Mouse (Mus musculus) kidney, embryonic 16.5 days (tissue): ENCODE data around the gene Net1. TPM values are rescaled to one million over a fixed set of nuclear protein-coding genes. Genes with fewer than 3 reads are reported as not detected.
A peak's percentile ranks its signal among the peaks of the same experiment; 100 is the strongest.
"Not testable (repeated sequence)": the region's sequence is repeated elsewhere in the genome, so short reads cannot be mapped to it uniquely, and the experiment has no call there.

Source experiments
- ATAC-seq: fragments of 200-750 bp; cut with Nextera tagmentation; 2 replicates; pipeline ENCODE4 v1.8.0; 2017; ENCODE audit warnings: moderate TSS enrichment; ENCODE audit not compliant: low FRiP score, low TSS enrichment
- H3K27ac ChIP-seq: fragments of 300-500 bp; sonication (generic); 2 replicates; pipeline ENCODE4 v1.5.1; 2014; ENCODE audit warnings: low read length
- H3K27me3 ChIP-seq: fragments of 300-500 bp; sonication (generic); 2 replicates; pipeline ENCODE4 v1.6.1; 2014; ENCODE audit warnings: low read length, control low read depth, mixed read lengths; ENCODE audit not compliant: insufficient read depth
- H3K36me3 ChIP-seq: fragments of 300-500 bp; sonication (generic); 2 replicates; pipeline ENCODE4 v1.6.1; 2014; ENCODE audit warnings: low read length, control low read depth, mixed read lengths; ENCODE audit not compliant: insufficient read depth
- H3K4me1 ChIP-seq: fragments of 300-500 bp; sonication (generic); 2 replicates; pipeline ENCODE4 v1.6.1; 2014; ENCODE audit warnings: low read length, control low read depth, mixed read lengths; ENCODE audit not compliant: insufficient read depth
- H3K4me2 ChIP-seq: fragments of 300-500 bp; sonication (generic); replicated peaks from 2 replicates; pipeline ENCODE4 v1.6.1; 2014; ENCODE audit warnings: low read depth, low read length
- H3K4me3 ChIP-seq: fragments of 300-500 bp; sonication (generic); 2 replicates; pipeline ENCODE4 v1.5.1; 2014; ENCODE audit warnings: mild to moderate bottlenecking, low read length
- H3K9ac ChIP-seq: fragments of 300-500 bp; sonication (generic); replicated peaks from 2 replicates; pipeline ENCODE4 v1.6.1; 2014; ENCODE audit warnings: low read length
- H3K9me3 ChIP-seq: fragments of 300-500 bp; sonication (generic); 2 replicates; pipeline ENCODE4 v1.6.1; 2016; ENCODE audit warnings: low read length, control low read depth
- WGBS: fragments of 180-500 bp; shearing (Covaris S2); extraction: QIAGEN DNeasy Blood & Tissue Kit; methylation state at CpG from one replicate; pipeline ENCODE4 v1.1.7; 2014; 5-methylcytosine and 5-hydroxymethylcytosine counted together
- polyA plus RNA-seq: library from polyadenylated mRNA; unstranded; fragments of >200 nt; fragmentation: Nextera tagmentation; extraction: Ambion mirVana; gene quantifications from 2 replicates; pipeline ENCODE4 v1.2.1, GENCODE M21; 2015

The Net1 gene
- polyA plus RNA-seq, 1 experiment from 2014 or later, result 60.9 TPM

DNA sequence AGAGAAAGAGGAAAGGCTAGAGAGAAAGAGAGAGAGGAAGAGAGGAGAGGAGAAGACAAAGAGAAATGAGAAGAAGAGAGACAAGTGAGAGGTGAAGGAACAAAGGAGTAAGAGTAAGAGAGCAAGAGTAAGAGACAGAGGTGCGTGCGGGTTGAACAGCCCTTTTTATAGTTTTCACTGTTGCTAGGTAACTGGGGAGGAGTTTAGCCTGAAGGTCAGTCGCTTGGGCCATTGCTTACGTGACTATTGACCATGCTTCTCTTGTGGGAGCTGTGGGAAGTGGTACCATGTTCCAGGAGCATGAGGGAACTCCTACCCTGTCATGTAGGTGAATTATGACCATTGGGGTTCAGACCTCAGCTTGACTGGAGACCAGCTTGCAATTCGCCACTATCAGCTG, 7.7 kb downstream of the Net1 start:
- no peak overlapping the region for H3K4me3 ChIP-seq
- ATAC-seq, result no peak
- WGBS, result 77% methylated on average over 5 of the region's 5 CpGs

DNA sequence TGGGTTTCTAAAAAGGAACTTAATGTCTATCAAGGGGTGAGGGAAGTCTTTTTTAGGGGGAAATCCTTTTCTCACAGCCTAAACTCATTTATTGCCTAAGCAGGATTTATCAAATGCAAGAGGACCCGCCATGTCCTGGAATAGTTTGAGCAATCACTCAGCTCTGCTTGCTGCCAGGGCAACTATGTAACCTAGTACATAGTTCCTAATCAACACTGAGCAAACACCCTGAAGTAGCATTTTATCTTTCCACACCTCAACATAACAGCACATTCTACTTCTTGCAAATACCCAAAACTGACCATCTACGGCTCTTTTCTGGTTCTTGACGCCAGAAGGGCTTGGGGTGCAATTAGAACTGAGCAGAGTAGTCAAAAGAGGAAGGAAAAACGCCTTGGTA, 9.8 kb downstream of the Net1 start:
- Histone ChIP-seq H3K27me3 (no peaks in the 10 kb centered on the region), H3K4me1 (no peaks in the 10 kb centered on the region), H3K4me2 (no peak overlapping the region), H3K27ac (no peak overlapping the region), H3K36me3 (peaks cover 2% of the 10 kb centered on the region; the same call in 1 of the 2 replicates), H3K4me3 (no peak overlapping the region), H3K9ac (no peak overlapping the region), H3K9me3 (no peaks in the 10 kb centered on the region)
- WGBS, result 88% methylated on average over 4 of the region's 4 CpGs
- no peak for ATAC-seq

More for the DNA sequence above, 7.7 kb downstream of the Net1 start:
- Histone ChIP-seq H3K9ac (no peak overlapping the region), H3K4me1 (no peaks in the 10 kb centered on the region), H3K27me3 (no peaks in the 10 kb centered on the region), H3K36me3 (peaks cover 8% of the 10 kb centered on the region; the same call in 1 of the 2 replicates), H3K27ac (no peak overlapping the region), H3K4me2 (no peak overlapping the region), H3K9me3 (no peaks in the 10 kb centered on the region)

DNA sequence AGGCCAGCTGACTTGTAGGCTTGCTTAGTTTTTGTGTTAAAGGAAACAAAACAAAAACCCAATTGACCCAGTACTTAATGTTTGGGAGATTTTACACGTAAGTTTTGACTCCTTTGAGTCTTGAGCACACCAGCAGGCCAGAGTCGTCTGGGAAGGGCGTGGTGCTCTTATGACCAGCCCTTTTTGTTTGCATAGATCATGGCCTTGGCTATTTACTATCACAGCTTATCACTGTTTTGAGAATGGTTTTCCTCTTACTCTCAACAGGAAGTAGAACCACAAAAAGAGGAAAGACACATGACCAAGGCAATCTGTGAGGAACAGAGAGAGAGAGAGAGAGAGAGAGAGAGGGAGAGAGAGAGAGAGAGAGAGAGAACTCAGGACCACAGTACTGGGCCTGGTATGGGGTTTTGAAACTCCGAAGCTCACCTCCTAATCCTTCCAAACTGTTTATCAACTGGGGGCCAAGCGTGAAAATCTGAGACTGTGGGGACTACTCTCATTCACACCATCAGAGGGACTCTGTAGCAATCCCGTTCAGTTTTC, 10.8 kb downstream of the Net1 start:
- 77% methylated on average over 6 of the region's 6 CpGs for WGBS
- H3K27ac ChIP-seq, result no peak overlapping the region

DNA sequence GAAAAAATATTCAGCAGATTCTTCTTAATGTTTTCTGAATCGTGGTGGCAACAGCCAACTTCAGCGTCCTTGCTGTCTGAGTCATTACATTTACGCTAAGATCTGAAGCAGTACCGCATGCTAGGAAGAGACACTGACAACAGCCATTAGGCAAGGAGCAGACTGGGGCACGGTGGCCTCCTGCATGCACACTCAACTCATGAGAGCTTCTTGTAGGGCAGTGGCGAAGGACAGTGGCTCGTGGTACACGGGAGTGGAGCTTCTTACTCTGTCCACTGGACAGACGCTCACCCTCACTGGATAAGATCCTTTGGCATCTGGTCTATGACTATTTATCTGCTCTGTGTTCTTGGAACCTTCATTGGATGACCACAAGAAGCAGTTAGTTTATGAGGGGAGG, 18.7 kb downstream of the Net1 start:
- ATAC-seq, result 0 out of 2 replicates have a peak, but pooled peaks have one; percentile 29
- Histone ChIP-seq H3K4me2 (no peak overlapping the region), H3K9me3 (no peaks in the 10 kb centered on the region), H3K4me1 (no peaks in the 10 kb centered on the region), H3K27ac (no peak overlapping the region), H3K9ac (no peak overlapping the region), H3K4me3 (no peak overlapping the region), H3K36me3 (0 out of 2 replicates have a peak, but pooled peaks cover 6% of the 10 kb centered on the region), H3K27me3 (no peaks in the 10 kb centered on the region)
- WGBS, result 79% methylated on average over 9 of the region's 9 CpGs

More for the DNA sequence above, 10.8 kb downstream of the Net1 start:
- Histone ChIP-seq H3K4me3 (no peak overlapping the region), H3K9me3 (no peaks in the 10 kb centered on the region), H3K9ac (no peak overlapping the region), H3K4me2 (no peak overlapping the region), H3K4me1 (no peaks in the 10 kb centered on the region), H3K27me3 (no peaks in the 10 kb centered on the region), H3K36me3 (peaks cover 2% of the 10 kb centered on the region; the same call in 1 of the 2 replicates)
- ATAC-seq, result no peak

DNA sequence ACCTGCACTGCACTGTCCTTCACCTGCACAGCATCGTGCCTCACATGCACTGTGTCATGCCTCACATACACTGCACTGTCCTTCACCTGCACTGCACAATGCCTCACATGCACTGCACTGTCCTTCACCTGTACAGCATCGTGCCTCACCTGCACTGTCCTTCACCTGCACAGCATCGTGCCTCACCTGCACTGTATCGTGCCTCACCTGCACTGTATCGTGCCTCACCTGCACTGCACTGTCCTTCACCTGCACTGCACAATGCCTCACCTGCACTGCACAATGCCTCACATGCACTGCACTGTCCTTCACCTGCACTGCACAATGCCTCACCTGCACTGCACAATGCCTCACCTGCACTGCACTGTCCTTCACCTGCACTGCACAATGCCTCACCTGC, 19.8 kb downstream of the Net1 start:
- H3K27me3 ChIP-seq, H3K9me3 ChIP-seq, ATAC-seq, H3K27ac ChIP-seq, H3K4me1 ChIP-seq, H3K4me3 ChIP-seq, H3K36me3 ChIP-seq, H3K4me2 ChIP-seq, H3K9ac ChIP-seq: not testable (repeated sequence)
- WGBS, result 94% methylated on average over 5 of the region's 5 CpGs

DNA sequence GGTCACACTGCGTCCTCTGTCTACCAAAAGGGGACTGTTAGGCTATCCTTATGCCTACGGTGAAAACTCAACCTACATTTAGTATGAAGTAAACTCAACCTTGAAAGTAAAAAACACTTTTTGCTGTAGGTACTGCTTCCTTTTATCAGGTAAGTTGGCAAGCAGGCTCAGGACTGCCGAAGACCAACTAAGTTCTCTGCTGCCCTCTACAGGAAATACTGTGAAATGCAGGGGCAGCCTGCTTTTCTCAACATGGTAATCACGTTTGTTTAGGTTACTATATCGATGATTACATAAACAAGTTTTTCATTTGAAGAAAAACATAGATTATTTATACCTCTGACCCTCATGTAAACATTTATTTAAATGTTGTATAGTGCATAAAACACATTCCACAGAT, 21.1 kb downstream of the Net1 start:
- Histone ChIP-seq H3K9ac (no peak overlapping the region), H3K27ac (no peak overlapping the region), H3K36me3 (0 out of 2 replicates have a peak, but pooled peaks cover 6% of the 10 kb centered on the region), H3K4me3 (no peak overlapping the region), H3K4me2 (no peak overlapping the region), H3K4me1 (peaks cover 5% of the 10 kb centered on the region), H3K27me3 (no peaks in the 10 kb centered on the region), H3K9me3 (no peaks in the 10 kb centered on the region)
- WGBS, result 38% methylated on average over 5 of the region's 5 CpGs
- no peak for ATAC-seq

DNA sequence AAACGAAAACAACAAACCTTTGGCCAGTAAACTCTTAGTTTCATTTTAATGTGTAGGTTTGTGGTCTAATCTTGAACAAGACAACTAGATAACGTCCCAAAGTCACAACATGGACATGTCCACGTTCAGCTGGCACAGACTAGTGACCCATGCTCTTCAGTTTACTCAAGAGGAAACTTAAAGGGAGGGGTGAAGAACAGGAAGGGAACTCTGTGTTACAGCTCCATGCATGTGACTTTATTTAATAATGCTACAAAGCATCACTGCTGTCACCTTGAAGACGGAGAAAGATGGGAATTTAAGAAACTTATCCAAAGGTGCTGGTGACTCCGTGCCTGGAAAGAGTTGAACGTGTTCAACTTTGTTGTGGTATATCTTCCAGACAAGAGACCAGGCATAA, 22.0 kb downstream of the Net1 start:
- H3K4me1 ChIP-seq, result peaks cover 11% of the 10 kb centered on the region
- no peaks in the 10 kb centered on the region for H3K9me3 ChIP-seq
- H3K27ac ChIP-seq, result no peak overlapping the region
- no peaks in the 10 kb centered on the region for H3K27me3 ChIP-seq
- 85% methylated on average over 6 of the region's 6 CpGs for WGBS
- H3K4me3 ChIP-seq, result no peak overlapping the region
- no peak overlapping the region for H3K4me2 ChIP-seq
- 0 out of 2 replicates have a peak, but pooled peaks cover 6% of the 10 kb centered on the region for H3K36me3 ChIP-seq
- no peak for ATAC-seq
- no peak overlapping the region for H3K9ac ChIP-seq

DNA sequence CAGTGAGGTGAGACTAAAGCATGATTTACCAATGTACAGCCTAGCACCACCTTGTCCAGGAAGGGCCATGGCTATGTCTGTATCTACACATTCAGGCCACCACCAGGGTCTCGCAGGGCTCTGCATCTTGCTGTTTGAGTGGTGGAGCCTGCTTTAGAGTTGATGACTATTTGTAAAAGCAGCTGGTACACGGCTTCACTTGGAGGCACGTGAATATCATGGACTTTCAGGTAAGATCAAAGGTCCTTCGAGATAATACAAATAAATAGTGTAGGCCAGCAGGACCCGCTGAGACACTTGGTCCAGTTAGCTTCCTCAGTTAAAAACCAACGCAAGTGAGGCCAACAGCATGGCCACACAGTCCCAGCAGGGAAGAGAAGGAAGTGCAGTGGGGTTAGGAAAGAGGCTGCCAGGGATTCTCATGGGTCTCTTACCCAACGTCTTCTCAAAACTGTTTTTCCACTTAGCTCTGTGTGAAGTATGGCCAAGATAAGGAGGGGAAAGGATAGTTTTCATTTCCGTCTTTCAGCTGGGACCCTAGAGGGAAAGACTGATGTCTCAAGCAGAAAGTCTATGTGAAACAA, 22.5 kb downstream of the Net1 start:
- 88% methylated on average over 8 of the region's 8 CpGs for WGBS
- Histone ChIP-seq H3K4me3 (no peak overlapping the region), H3K4me2 (no peak overlapping the region), H3K4me1 (peaks cover 11% of the 10 kb centered on the region), H3K9ac (no peak overlapping the region), H3K9me3 (no peaks in the 10 kb centered on the region), H3K36me3 (0 out of 2 replicates have a peak, but pooled peaks cover 6% of the 10 kb centered on the region), H3K27me3 (no peaks in the 10 kb centered on the region), H3K27ac (no peak overlapping the region)
- ATAC-seq, result no peak

DNA sequence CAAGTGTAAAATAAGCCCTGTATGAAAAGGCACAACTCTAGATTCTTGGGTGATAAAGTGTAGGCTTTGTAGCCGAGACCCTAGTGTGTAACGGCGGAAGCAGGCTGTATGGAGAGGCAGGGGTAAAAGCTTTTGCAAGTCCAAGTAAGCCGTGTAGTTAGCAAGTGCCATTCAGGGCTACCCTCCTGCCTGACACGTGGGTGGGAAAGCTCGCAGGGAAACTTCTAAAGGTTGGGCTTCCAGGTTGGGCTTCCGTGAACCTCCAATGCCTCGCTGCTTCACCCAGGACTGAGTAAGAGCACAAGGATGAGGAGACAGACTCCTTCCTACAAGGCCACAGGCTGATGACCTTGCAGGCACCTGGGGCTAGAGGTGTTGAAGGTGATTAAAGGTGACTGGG, 23.5 kb downstream of the Net1 start:
- ATAC-seq, result no peak
- no peaks in the 10 kb centered on the region for H3K9me3 ChIP-seq
- 0 out of 2 replicates have a peak, but pooled peaks cover 6% of the 10 kb centered on the region for H3K36me3 ChIP-seq
- no peak overlapping the region for H3K4me3 ChIP-seq
- no peak overlapping the region for H3K27ac ChIP-seq
- H3K9ac ChIP-seq, result no peak overlapping the region
- no peaks in the 10 kb centered on the region for H3K27me3 ChIP-seq
- H3K4me2 ChIP-seq, result no peak overlapping the region
- WGBS, result 70% methylated on average over 8 of the region's 8 CpGs
- H3K4me1 ChIP-seq, result peaks cover 18% of the 10 kb centered on the region

DNA sequence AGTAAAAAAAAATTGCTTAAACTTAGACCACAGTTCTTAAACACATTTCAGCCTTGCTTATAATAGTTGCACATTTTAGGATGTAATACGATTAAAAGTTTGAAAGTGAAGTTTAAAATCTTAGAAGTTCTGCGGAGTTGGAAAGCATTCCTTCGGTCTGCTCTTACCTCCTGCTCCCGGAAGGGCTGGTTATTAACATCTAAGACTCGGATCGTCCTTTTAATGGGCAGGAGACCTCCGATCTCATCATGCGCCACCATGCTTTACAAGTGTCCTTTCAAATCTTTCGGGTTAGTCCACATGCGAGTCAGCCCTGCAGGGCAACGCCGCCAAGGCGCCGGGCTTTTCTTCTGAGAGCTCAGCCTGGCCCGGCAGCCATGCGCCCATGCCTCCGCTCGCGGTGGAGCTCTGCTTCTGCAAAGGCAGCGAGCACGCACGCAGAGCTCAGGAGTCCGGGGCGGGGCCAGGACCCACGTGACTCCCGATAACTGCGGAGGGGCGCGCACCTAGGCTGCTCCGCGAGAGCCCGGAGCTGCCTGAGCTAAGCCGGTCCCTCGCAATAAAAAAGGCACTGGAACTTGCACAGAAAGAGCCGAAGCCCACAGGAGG, 24.8 kb downstream of the Net1 start:
- Histone ChIP-seq H3K4me2 (peak overlapping the region; percentile 71), H3K36me3 (peaks cover 7% of the 10 kb centered on the region; the same call in 1 of the 2 replicates), H3K27ac (peak overlapping the region; percentile 76), H3K4me3 (peak overlapping the region; percentile 72), H3K4me1 (peaks cover 18% of the 10 kb centered on the region), H3K27me3 (no peaks in the 10 kb centered on the region), H3K9me3 (no peaks in the 10 kb centered on the region), H3K9ac (peak overlapping the region; percentile 86)
- ATAC-seq, result peak; percentile 98
- WGBS, result 0% methylated on average over 35 of the region's 35 CpGs
